Mouse (Mus musculus) hindbrain, postnatal 0 days (tissue): Measurements from ENCODE around the gene Klhl26. TPM values are rescaled to one million over a fixed set of nuclear protein-coding genes. Genes with fewer than 3 reads are reported as not detected.
A peak's percentile ranks its signal among the peaks of the same experiment; 100 is the strongest.

Experiments used
- ATAC-seq: fragments of 200-750 bp; cut with Nextera tagmentation; 2 replicates; pipeline ENCODE4 v1.8.0; 2017; ENCODE audit warnings: mild to moderate bottlenecking, moderate TSS enrichment, moderate library complexity
- DNase-seq: peaks from one replicate; pipeline ENCODE4 v3.0.0-alpha.2; 2015; ENCODE audit warnings: low spot score
- H3K27ac ChIP-seq: fragments of 300-500 bp; sonication (generic); 2 replicates; pipeline ENCODE4 v1.5.1; 2014; ENCODE audit warnings: mild to moderate bottlenecking
- H3K27me3 ChIP-seq: fragments of 300-500 bp; sonication (generic); 2 replicates; pipeline ENCODE4 v1.6.1; 2014; ENCODE audit warnings: low read length, mixed read lengths; ENCODE audit not compliant: insufficient read depth
- H3K36me3 ChIP-seq: fragments of 300-500 bp; sonication (generic); 2 replicates; pipeline ENCODE4 v1.6.1; 2014; ENCODE audit warnings: low read length, mixed read lengths; ENCODE audit not compliant: insufficient read depth
- H3K4me1 ChIP-seq: fragments of 300-500 bp; sonication (generic); 2 replicates; pipeline ENCODE4 v1.6.1; 2014; ENCODE audit warnings: antibody characterized with exemption, low read length, mixed read lengths; ENCODE audit not compliant: insufficient read depth
- H3K4me2 ChIP-seq: fragments of 300-500 bp; sonication (generic); 2 replicates; pipeline ENCODE4 v1.6.1; 2014; ENCODE audit warnings: low read depth, mild to moderate bottlenecking, low read length, moderate library complexity, mixed read lengths
- H3K4me3 ChIP-seq: fragments of 300-500 bp; sonication (generic); 2 replicates; pipeline ENCODE4 v1.5.1; 2014; ENCODE audit warnings: low read length
- H3K9ac ChIP-seq: fragments of 300-500 bp; sonication (generic); replicated peaks from 2 replicates; pipeline ENCODE4 v1.6.1; 2014; ENCODE audit warnings: mild to moderate bottlenecking, low read length, moderate library complexity, mixed read lengths
- H3K9me3 ChIP-seq: fragments of 300-500 bp; sonication (generic); 2 replicates; pipeline ENCODE4 v1.6.1; 2016; ENCODE audit warnings: low read length, mixed read lengths
- CTCF ChIP-seq: IDR thresholded peaks from 2 replicates; pipeline ENCODE4 v1.5.1; 2016; ENCODE audit warnings: antibody characterized with exemption, control low read depth, low read depth
- WGBS: fragments of 180-500 bp; shearing (Covaris S2); extraction: QIAGEN DNeasy Blood & Tissue Kit; methylation state at CpG from one replicate; pipeline ENCODE4 v1.1.7; 2014; 5-methylcytosine and 5-hydroxymethylcytosine counted together
- polyA plus RNA-seq: library from polyadenylated mRNA; unstranded; fragments of >200 nt; fragmentation: Nextera tagmentation; extraction: Ambion mirVana; gene quantifications from 2 replicates; pipeline ENCODE4 v1.2.1, GENCODE M21; 2015
- total RNA-seq: library from RNA; depleted of rRNA; stranded (reverse); fragments of >200 nt; gene quantifications from 2 replicates; pipeline ENCODE4 v1.2.3, GENCODE M21; 2014

Gene Klhl26
- total and polyA plus RNA-seq, 2 experiments from 2014 or later: 35.8 to 61.8 TPM

GRCm38 (mm10) chr8:70439848-70440179 is 37.0 kb downstream of the Klhl26 start:
- H3K4me3 ChIP-seq: peak overlapping the region; percentile 73
- H3K4me1 ChIP-seq: peaks cover 12% of the 10 kb centered on the region
- no peak for ATAC-seq
- H3K9ac ChIP-seq: peak overlapping the region; percentile 70
- H3K27ac ChIP-seq: peak overlapping the region; percentile 86
- WGBS: 3% methylated on average over 7 of the region's 7 CpGs
- no peaks in the 10 kb centered on the region for H3K9me3 ChIP-seq
- peak overlapping the region; percentile 69 for H3K4me2 ChIP-seq
- DNase-seq: no peak
- H3K27me3 ChIP-seq: no peaks in the 10 kb centered on the region
- no peaks in the 10 kb centered on the region for H3K36me3 ChIP-seq
- TF ChIP-seq CTCF: no peak

DNA sequence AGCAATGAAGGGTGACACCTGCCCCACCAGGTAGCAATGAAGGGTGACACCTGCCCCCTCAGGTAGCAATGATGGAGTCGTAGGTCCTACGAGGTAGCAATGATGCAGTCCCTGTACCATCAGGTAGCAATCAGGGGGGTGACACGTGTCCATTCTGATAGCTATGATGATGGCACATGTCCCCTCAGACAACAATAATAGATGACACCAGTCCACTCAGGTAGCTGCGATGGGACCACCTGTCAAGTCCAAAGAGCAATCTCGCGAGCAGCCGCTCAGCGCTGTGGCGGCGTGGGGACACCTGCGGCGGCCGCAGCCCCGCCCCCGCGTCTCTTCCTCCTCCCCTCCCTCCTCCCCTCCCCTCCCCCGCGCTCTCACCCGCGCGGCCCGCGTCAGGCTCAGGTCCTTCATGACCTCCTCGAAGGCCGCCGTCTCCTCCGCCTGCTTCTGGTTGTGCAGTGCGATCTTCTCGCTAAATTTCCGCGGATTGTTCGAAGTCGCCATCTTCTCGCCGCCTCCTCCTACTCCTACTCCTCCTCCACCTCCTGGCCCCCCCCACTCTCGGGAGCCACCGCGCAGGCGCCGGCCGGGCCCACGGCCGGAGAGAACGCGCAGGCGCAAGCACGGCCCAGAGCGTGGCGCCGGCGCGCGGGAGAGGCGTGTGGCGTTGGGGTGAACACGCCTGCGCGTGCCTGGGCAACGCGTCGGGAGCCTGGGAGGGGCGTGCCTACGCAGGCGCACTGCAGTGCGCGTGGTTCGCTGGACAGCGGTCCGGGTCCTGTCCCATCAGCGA is 37.5 kb downstream of the Klhl26 start, which contains the start of gene Crtc1:
Gene Crtc1 (minus strand): TSS at position 525 of the 793 bp plus-strand sequence.
- TF ChIP-seq CTCF: no peak
- H3K27me3 ChIP-seq: no peaks in the 10 kb centered on the region
- peak within 1 kb of the TSS; percentile 69 for H3K4me2 ChIP-seq
- no peaks in the 10 kb centered on the region for H3K36me3 ChIP-seq
- peaks cover 12% of the 10 kb centered on the region for H3K4me1 ChIP-seq
- no peaks in the 10 kb centered on the region for H3K9me3 ChIP-seq
- peak within 1 kb of the TSS; percentile 70 for H3K9ac ChIP-seq
- peak; percentile 99 for DNase-seq
- ATAC-seq: peak; percentile 97
- 1% methylated on average over 68 of the region's 70 CpGs for WGBS
- H3K4me3 ChIP-seq: peak within 1 kb of the TSS; percentile 73
- H3K27ac ChIP-seq: peak within 1 kb of the TSS; percentile 86

DNA sequence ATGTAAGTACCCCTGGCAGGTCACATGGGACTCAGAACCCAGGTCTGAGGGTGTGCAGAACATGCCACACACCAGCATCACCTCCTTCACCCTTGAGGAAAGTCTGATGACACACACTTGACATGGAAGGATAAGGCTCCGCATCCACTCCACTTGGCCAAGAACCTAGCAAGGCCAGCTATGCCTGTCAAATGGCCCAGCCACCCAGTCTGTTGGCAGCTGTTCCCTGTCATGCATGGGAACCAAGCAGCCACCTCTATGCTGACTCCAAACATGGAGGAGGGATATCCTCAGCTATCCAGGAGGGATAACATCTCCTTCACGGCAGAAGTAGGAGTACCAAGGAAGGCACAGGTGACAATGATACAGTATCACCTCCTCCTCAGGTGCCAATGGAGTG is 38.3 kb downstream of the Klhl26 start:
- Histone ChIP-seq H3K27me3 (no peaks in the 10 kb centered on the region), H3K9ac (peak overlapping the region; percentile 70; the same call in 1 of the 2 replicates), H3K4me2 (peak overlapping the region; percentile 69), H3K9me3 (no peaks in the 10 kb centered on the region), H3K27ac (peak overlapping the region; percentile 86; the same call in 1 of the 2 replicates), H3K4me1 (peaks cover 12% of the 10 kb centered on the region), H3K4me3 (peak overlapping the region; percentile 73), H3K36me3 (no peaks in the 10 kb centered on the region)
- TF ChIP-seq CTCF: no peak
- DNase-seq: no peak
- ATAC-seq: no peak
- 83% methylated on average over 2 of the region's 2 CpGs for WGBS

GRCm38 (mm10) chr8:70435156-70435555 is 41.6 kb downstream of the Klhl26 start:
- no peak overlapping the region for H3K9ac ChIP-seq
- peaks cover 12% of the 10 kb centered on the region for H3K4me1 ChIP-seq
- ATAC-seq: no peak

DNA sequence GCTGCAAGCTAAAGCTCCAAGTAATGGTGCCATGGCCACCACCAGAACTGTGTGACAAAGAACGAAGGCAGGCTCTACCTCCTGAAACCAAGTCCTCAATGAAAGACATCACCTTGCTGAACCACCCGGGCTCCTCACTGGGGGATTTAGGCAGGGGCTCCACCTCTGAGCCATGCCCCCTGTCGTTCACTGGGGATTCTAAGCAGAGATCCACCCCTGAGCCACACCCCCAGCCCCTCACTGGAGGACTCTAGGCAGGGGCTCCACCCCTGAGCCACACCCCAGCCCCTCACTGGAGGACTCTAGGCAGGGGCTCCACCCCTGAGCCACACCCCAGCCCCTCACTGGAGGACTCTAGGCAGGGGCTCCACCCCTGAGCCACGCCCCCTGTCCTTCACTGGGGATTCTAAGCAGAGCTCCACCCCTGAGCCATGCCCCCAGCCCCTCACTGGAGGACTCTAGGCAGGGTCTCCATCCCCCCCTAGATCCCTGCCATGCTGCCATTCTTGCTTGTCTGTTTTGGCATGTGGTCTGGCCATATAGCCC is 43.7 kb downstream of the Klhl26 start:
- 40% methylated on average over 4 of the region's 4 CpGs for WGBS
- no peak for TF ChIP-seq CTCF
- H3K4me1 ChIP-seq: 0 out of 2 replicates have a peak, but pooled peaks cover 3% of the 10 kb centered on the region
- no peaks in the 10 kb centered on the region for H3K36me3 ChIP-seq
- no peak overlapping the region for H3K4me3 ChIP-seq
- no peak overlapping the region for H3K9ac ChIP-seq
- H3K9me3 ChIP-seq: no peaks in the 10 kb centered on the region
- ATAC-seq (no peak), DNase-seq (no peak)
- H3K27ac ChIP-seq: no peak overlapping the region
- H3K4me2 ChIP-seq: no peak overlapping the region
- H3K27me3 ChIP-seq: no peaks in the 10 kb centered on the region

More at GRCm38 (mm10) chr8:70435156-70435555, 41.6 kb downstream of the Klhl26 start:
- no peak overlapping the region for H3K4me2 ChIP-seq
- WGBS: 77% methylated on average over 5 of the region's 5 CpGs
- no peak overlapping the region for H3K4me3 ChIP-seq
- no peak for TF ChIP-seq CTCF
- no peak for DNase-seq
- no peak overlapping the region for H3K27ac ChIP-seq
- H3K27me3 ChIP-seq: no peaks in the 10 kb centered on the region
- H3K9me3 ChIP-seq: no peaks in the 10 kb centered on the region
- no peaks in the 10 kb centered on the region for H3K36me3 ChIP-seq

DNA sequence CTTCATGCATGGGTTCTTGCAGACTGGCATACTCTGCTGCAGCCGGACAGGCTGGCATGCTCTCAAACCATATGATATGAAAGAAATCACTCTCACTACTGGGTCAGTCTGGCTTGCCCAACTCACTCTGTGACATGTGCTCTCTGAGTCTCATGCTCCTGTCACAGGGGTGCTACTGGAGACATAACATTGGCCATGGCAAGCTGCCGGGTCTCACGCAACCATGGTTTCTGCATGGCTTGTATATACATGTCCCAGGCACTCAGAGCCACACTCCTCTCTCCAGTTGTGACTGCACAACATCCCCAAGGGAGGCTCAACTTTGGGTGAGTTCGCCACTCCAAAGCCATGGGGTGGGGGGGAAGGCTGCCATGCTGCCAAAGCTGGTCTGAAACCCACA is 45.6 kb downstream of the Klhl26 start:
- H3K27me3 ChIP-seq: no peaks in the 10 kb centered on the region
- H3K9ac ChIP-seq: no peak overlapping the region
- no peak overlapping the region for H3K4me3 ChIP-seq
- TF ChIP-seq CTCF: no peak
- no peaks in the 10 kb centered on the region for H3K36me3 ChIP-seq
- WGBS: 90% methylated on average over 4 of the region's 4 CpGs
- DNase-seq (no peak), ATAC-seq (no peak)
- H3K4me2 ChIP-seq: no peak overlapping the region
- H3K4me1 ChIP-seq: no peaks in the 10 kb centered on the region
- H3K9me3 ChIP-seq: no peaks in the 10 kb centered on the region
- H3K27ac ChIP-seq: no peak overlapping the region
